Mouse (Mus musculus) forebrain, embryonic 15.5 days (tissue): ENCODE measurements around the gene Bmpr1b. TPM values are rescaled to one million over a fixed set of nuclear protein-coding genes. Genes with fewer than 3 reads are reported as not detected.

ENCODE experiments used
- ATAC-seq: fragments of 200-750 bp; cut with Nextera tagmentation; replicated peaks from 2 replicates; pipeline ENCODE4 v1.8.0; 2017; ENCODE audit warnings: mild to moderate bottlenecking, moderate TSS enrichment, moderate library complexity
- H3K27ac ChIP-seq: fragments of 300-500 bp; sonication (generic); replicated peaks from 2 replicates; pipeline ENCODE4 v1.5.1; 2015; ENCODE audit warnings: mild to moderate bottlenecking, inconsistent platforms
- H3K27me3 ChIP-seq: fragments of 300-500 bp; sonication (generic); 2 replicates; pipeline ENCODE4 v1.6.1; 2015; ENCODE audit warnings: inconsistent platforms
- H3K36me3 ChIP-seq: fragments of 300-500 bp; sonication (generic); 2 replicates; pipeline ENCODE4 v1.6.1; 2015; ENCODE audit warnings: mild to moderate bottlenecking, inconsistent platforms
- H3K4me1 ChIP-seq: fragments of 300-500 bp; sonication (generic); 2 replicates; pipeline ENCODE4 v1.6.1; 2015; ENCODE audit warnings: inconsistent platforms
- H3K4me2 ChIP-seq: fragments of 300-500 bp; sonication (generic); replicated peaks from 2 replicates; pipeline ENCODE4 v1.6.1; 2015; ENCODE audit warnings: mild to moderate bottlenecking, inconsistent platforms
- H3K4me3 ChIP-seq: fragments of 300-500 bp; sonication (generic); 2 replicates; pipeline ENCODE4 v1.5.1; 2015; ENCODE audit warnings: mild to moderate bottlenecking, inconsistent platforms
- H3K9ac ChIP-seq: fragments of 300-500 bp; sonication (generic); replicated peaks from 2 replicates; pipeline ENCODE4 v1.6.1; 2015; ENCODE audit warnings: mild to moderate bottlenecking, inconsistent platforms
- H3K9me3 ChIP-seq: fragments of 300-500 bp; sonication (generic); 2 replicates; pipeline ENCODE4 v1.6.1; 2016; ENCODE audit warnings: inconsistent platforms
- WGBS: fragments of 180-500 bp; shearing (Covaris S2); methylation state at CpG from one replicate; pipeline ENCODE4 v1.1.7; 2015; ENCODE audit warnings: mixed read lengths; 5-methylcytosine and 5-hydroxymethylcytosine counted together
- polyA plus RNA-seq: library from polyadenylated mRNA; unstranded; fragments of >200 nt; fragmentation: Nextera tagmentation; extraction: Ambion mirVana; gene quantifications from 2 replicates; pipeline ENCODE4 v1.2.1, GENCODE M21; 2015

Gene Bmpr1b
- polyA plus RNA-seq, 1 experiment from 2014 or later = 5.8 TPM

DNA sequence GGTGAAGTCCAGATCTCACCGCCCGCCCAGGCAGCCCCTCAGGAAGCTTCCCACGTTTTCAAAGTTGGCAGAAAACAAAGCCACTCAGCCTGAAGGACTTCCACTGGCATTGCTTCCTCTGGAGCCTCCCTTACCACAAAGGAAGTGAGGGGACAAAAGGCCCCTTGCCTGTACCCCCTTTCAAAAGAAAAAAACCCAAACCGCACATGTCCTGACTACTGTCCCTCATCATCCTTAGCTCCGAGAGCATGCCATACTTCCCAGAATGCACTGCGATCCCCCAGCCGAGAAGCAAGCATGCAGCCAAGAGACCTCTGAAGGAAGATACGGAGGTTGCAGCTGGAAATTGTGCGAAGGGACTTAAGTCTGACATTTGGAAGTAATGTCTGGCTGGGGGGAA, 4.2 kb downstream of the Bmpr1b start:
- H3K36me3 ChIP-seq = no peaks in the 10 kb centered on the region
- H3K9ac ChIP-seq = no peak overlapping the region
- H3K9me3 ChIP-seq = no peaks in the 10 kb centered on the region
- no peak overlapping the region for H3K4me3 ChIP-seq
- H3K27ac ChIP-seq = no peak overlapping the region
- peaks cover 13% of the 10 kb centered on the region for H3K4me1 ChIP-seq
- ATAC-seq = no peak
- H3K27me3 ChIP-seq = no peaks in the 10 kb centered on the region
- 53% methylated on average over 9 of the region's 9 CpGs for WGBS
- H3K4me2 ChIP-seq = no peak overlapping the region

DNA sequence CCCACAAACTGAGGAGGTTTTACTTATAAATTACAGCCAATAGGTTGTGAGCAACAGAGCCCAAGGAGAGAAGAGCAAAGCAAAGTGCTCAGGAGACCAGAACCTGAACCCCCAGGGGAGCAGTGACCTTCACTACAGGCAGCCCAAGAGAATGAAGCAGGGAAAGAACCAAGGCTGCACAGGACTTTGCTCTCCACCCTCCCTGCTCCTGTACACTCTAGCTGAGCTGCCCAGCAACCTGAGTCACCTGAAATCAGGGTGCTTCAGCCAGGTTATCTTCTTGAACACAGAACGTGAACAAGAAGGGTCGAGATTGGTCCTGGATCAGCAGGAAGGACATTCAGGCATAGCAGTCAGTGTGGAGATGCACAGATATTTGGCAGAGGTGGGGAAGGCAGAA, 5.3 kb downstream of the Bmpr1b start:
- no peak for ATAC-seq
- WGBS = 88% methylated on average over 2 of the region's 2 CpGs

DNA sequence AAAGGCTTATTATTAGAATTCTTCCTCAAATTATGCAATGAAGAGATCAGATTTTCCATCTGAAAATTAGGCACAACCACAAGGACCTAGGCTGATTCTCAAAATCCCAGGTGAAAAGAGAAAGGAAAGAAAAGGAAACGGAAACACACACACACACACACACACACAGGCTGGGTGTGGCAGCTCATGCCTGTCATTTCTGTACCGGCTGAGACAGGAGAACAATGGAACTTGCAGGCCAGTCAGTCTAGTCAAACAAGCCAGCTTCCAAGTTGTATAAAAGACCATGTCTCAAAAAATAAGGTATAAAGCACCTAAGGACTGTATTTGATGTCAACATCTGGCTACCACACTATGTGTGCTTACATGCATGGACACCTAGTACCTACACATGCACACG, 7.8 kb downstream of the Bmpr1b start:
- WGBS = 77% methylated on average over 3 of the region's 3 CpGs
- ATAC-seq = no peak
- Histone ChIP-seq H3K27ac (no peak overlapping the region), H3K4me2 (no peak overlapping the region), H3K4me1 (no peaks in the 10 kb centered on the region), H3K27me3 (no peaks in the 10 kb centered on the region), H3K4me3 (no peak overlapping the region), H3K9me3 (no peaks in the 10 kb centered on the region), H3K9ac (no peak overlapping the region), H3K36me3 (no peaks in the 10 kb centered on the region)

More for the DNA sequence above, 5.3 kb downstream of the Bmpr1b start:
- H3K9ac ChIP-seq = no peak overlapping the region
- no peak overlapping the region for H3K27ac ChIP-seq
- no peaks in the 10 kb centered on the region for H3K36me3 ChIP-seq
- peaks cover 5% of the 10 kb centered on the region for H3K4me1 ChIP-seq
- H3K4me2 ChIP-seq = no peak overlapping the region
- no peaks in the 10 kb centered on the region for H3K27me3 ChIP-seq
- no peaks in the 10 kb centered on the region for H3K9me3 ChIP-seq
- no peak overlapping the region for H3K4me3 ChIP-seq

DNA sequence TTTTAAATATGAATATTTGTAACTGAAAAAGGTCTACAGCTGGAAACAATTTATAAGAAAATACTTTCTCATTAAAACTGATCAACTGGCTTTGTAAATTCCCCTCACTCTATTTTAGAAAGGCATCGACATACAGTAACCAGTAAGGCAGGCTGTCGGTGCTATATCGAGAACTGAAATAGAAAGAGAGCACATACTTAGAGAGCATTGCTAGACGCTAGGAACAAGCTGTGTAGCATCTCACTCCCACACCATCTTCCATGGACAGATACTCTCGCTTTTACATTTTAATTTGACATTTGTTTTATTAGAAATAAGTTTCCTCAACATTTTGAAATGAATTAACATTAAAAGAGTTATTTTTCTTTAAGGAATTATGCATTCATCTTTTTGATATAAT, 17.2 kb downstream of the Bmpr1b start:
- H3K4me3 ChIP-seq = no peak overlapping the region
- H3K9ac ChIP-seq = no peak overlapping the region
- no peaks in the 10 kb centered on the region for H3K4me1 ChIP-seq
- WGBS = 87% methylated on average over 5 of the region's 5 CpGs
- H3K27me3 ChIP-seq = no peaks in the 10 kb centered on the region
- ATAC-seq = no peak
- H3K4me2 ChIP-seq = no peak overlapping the region
- no peaks in the 10 kb centered on the region for H3K36me3 ChIP-seq
- H3K27ac ChIP-seq = no peak overlapping the region
- no peaks in the 10 kb centered on the region for H3K9me3 ChIP-seq

DNA sequence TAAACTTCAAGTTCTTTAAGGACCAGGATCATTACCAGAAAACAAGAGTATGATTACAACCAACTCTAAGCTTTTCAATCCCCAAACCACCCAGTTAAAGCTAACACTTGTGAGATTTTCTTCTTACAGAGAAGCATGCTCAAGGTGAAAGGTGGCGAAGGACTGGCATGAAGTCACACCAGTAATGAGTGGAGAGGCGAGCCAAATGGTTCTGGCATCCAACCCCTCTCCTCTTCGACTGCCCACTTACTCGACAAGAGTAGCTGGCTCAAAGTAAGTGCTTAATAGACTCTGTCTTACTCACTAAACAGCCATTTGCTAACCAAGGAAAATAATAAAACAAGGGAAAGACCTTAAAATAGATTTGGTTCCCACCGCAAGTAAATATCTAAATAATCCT, 30.4 kb downstream of the Bmpr1b start:
- H3K4me3 ChIP-seq = no peak overlapping the region
- H3K4me2 ChIP-seq = no peak overlapping the region
- no peak overlapping the region for H3K9ac ChIP-seq
- H3K36me3 ChIP-seq = no peaks in the 10 kb centered on the region
- H3K27me3 ChIP-seq = no peaks in the 10 kb centered on the region
- H3K9me3 ChIP-seq = no peaks in the 10 kb centered on the region
- ATAC-seq = no peak
- H3K4me1 ChIP-seq = no peaks in the 10 kb centered on the region
- WGBS = 77% methylated on average over 5 of the region's 5 CpGs
- no peak overlapping the region for H3K27ac ChIP-seq

DNA sequence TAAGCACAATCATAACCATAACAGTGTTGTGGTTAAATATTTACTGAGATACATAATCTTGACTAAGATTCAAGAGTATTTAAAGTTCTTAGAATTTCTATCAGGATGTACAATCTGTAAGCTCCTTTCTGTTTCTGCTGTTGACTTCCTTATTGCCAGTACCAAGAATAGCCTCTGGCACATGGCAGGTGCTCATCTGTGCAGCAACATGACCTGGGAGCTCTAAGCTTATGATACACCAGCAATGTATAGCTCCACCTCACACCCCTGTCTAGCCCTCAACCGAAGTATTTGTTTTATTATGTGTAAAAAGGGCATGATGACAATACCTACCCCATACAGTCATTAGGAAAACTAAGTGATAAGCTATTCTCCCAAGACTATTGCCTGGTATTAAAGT, 42.8 kb downstream of the Bmpr1b start:
- Histone ChIP-seq H3K27ac (no peak overlapping the region), H3K36me3 (no peaks in the 10 kb centered on the region), H3K9me3 (no peaks in the 10 kb centered on the region), H3K9ac (no peak overlapping the region), H3K4me2 (no peak overlapping the region), H3K4me3 (no peak overlapping the region), H3K27me3 (no peaks in the 10 kb centered on the region), H3K4me1 (0 out of 2 replicates have a peak, but pooled peaks cover 3% of the 10 kb centered on the region)
- ATAC-seq = no peak
- WGBS = 72% methylated on average over 1 of the region's 1 CpGs

DNA sequence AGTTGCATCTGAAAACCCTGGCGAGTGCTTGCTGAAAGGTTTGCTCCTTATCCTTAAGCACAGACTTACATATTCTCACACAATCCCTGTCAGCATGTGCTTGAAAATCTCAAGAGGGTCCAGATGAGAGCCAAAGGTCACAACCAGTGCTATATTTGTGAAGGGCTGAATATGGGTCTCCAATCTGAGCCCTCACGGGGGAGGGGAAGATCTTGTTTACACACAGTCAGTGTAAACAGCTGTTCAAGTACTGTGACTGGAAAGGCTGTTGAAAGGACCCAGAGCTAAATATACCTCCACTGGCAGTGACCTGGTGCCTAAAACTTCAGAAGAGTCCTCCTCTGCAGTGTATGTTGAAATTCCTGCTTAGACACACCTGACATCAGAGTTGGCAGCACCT, 43.7 kb downstream of the Bmpr1b start:
- H3K27ac ChIP-seq = no peak overlapping the region
- WGBS = 72% methylated on average over 2 of the region's 2 CpGs
- H3K36me3 ChIP-seq = no peaks in the 10 kb centered on the region
- H3K4me1 ChIP-seq = peaks cover 7% of the 10 kb centered on the region; the same call in 1 of the 2 replicates
- H3K4me2 ChIP-seq = no peak overlapping the region
- H3K27me3 ChIP-seq = no peaks in the 10 kb centered on the region
- no peak for ATAC-seq
- H3K9ac ChIP-seq = no peak overlapping the region
- H3K9me3 ChIP-seq = no peaks in the 10 kb centered on the region
- H3K4me3 ChIP-seq = no peak overlapping the region

DNA sequence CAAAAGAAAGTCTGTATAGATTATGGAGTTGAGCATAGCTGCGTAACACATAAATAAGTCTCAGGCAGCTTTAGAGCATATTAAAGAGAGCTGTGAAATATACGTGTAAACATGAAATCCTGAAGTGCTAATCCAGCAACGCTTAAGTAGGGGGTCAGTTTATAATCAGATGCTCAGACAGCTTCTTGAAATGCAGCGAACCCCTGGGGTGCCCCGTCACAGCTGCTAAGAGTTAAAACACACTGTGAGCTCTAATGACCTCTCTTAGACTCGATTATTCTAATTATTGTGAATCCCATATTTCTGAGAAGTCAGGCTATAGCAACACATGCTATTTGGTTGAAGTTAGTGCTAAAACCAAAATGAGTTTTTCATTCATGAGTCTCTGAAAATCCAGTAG, 45.0 kb downstream of the Bmpr1b start:
- H3K27ac ChIP-seq = no peak overlapping the region
- H3K9me3 ChIP-seq = no peaks in the 10 kb centered on the region
- no peak overlapping the region for H3K4me3 ChIP-seq
- ATAC-seq = no peak
- H3K4me2 ChIP-seq = no peak overlapping the region
- H3K27me3 ChIP-seq = no peaks in the 10 kb centered on the region
- H3K9ac ChIP-seq = no peak overlapping the region
- WGBS = 34% methylated on average over 6 of the region's 6 CpGs
- peaks cover 8% of the 10 kb centered on the region; the same call in 1 of the 2 replicates for H3K4me1 ChIP-seq
- H3K36me3 ChIP-seq = no peaks in the 10 kb centered on the region

DNA sequence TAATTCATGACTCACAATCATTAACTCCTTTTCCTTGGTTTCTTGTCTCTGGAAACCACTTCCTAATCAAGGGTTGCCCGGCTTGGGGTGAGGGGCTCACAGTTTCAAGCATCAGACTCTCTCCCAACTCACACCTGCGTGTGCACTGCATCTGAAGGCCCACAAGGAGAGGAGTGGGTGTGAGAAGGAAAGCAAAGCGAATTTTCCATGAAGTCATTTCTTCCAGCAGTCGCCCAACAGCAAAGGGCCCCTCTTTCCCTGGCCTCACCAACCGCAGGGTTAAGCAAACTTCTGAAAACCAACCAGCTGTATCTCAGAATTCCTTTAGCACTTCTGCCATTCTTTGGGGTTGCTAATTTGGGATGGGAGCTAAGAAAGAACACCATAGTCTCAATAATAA, 46.8 kb downstream of the Bmpr1b start:
- no peaks in the 10 kb centered on the region for H3K27me3 ChIP-seq
- no peak overlapping the region for H3K4me2 ChIP-seq
- no peak overlapping the region for H3K4me3 ChIP-seq
- no peaks in the 10 kb centered on the region for H3K36me3 ChIP-seq
- ATAC-seq = no peak
- no peak overlapping the region for H3K27ac ChIP-seq
- H3K9ac ChIP-seq = no peak overlapping the region
- no peaks in the 10 kb centered on the region for H3K9me3 ChIP-seq
- WGBS = 91% methylated on average over 5 of the region's 5 CpGs
- H3K4me1 ChIP-seq = peaks cover 8% of the 10 kb centered on the region; the same call in 1 of the 2 replicates

DNA sequence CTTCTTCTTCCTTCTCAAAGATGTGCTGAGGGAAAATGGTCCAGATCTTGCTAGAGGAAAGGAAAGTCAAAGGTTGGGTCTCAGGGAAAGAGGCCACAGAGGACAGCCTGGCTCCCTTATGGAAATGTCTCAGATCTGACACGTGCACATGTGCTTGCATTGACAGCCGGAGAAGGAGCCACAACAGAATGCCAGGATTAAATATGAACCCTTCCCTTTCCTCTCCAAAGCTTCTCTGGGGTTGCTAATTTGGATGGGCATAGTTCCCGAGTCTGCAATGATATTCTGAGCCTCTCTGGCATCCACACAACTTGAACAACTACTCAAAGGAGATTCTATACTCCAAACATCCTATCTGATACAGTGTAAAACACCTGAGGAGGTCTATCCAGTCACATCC, 48.4 kb downstream of the Bmpr1b start:
- Histone ChIP-seq H3K27me3 (no peaks in the 10 kb centered on the region), H3K4me2 (no peak overlapping the region), H3K4me3 (no peak overlapping the region), H3K36me3 (no peaks in the 10 kb centered on the region), H3K9ac (no peak overlapping the region), H3K4me1 (peaks cover 8% of the 10 kb centered on the region; the same call in 1 of the 2 replicates), H3K9me3 (no peaks in the 10 kb centered on the region), H3K27ac (peak overlapping the region; percentile 48)
- peak; percentile 74; the same call in 1 of the 2 replicates for ATAC-seq
- WGBS = 46% methylated on average over 3 of the region's 3 CpGs

DNA sequence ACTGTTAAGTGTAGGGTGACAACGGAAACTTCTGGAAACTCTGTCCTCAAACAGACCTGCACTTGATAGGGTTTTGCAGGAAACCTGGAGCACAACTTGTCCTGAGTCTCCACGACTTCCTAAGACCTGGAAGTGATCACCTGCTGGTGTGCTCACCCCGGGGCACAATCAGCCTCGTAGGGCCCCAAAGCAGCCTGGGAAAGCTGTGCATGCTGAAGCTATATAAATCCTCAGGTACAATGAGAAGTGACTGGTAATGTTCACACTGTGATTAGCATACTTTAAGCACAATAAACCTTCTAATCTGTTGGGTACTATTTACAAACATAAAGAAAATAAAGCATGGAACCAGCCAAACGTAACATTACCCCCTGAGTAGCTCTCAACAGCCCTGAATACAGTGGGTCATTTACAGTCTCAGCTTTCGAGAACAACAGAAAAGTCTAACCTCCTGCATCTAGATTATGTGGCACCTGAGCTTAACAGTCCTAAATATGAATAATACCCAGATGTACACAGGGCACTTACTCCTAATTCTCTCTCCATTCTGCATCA, 54.4 kb downstream of the Bmpr1b start:
- H3K4me1 ChIP-seq = peaks cover 9% of the 10 kb centered on the region; the same call in 1 of the 2 replicates
- H3K4me3 ChIP-seq = no peak overlapping the region
- WGBS = 46% methylated on average over 6 of the region's 6 CpGs
- H3K36me3 ChIP-seq = no peaks in the 10 kb centered on the region
- ATAC-seq = no peak
- H3K9me3 ChIP-seq = no peaks in the 10 kb centered on the region
- no peak overlapping the region for H3K9ac ChIP-seq
- H3K4me2 ChIP-seq = no peak overlapping the region
- no peak overlapping the region for H3K27ac ChIP-seq
- no peaks in the 10 kb centered on the region for H3K27me3 ChIP-seq

DNA sequence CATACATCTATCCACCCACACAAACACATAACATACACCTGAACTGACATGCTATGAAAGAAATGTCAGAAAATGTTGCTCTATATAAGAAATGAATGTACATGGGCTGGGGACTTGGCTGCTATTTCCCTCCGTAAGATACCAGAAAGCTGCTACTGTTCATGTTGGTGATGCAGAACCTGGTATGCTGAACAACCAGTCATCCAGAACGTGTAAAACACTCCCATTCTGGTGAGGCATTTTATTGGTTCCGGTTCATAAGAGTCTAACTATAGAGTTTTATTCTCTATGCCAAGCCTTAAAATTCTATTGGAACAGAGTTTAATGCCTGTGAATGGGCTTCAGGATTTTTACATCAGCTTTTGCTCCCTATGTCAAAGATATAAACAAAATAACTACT, 55.0 kb downstream of the Bmpr1b start:
- Histone ChIP-seq H3K27me3 (no peaks in the 10 kb centered on the region), H3K4me1 (peaks cover 9% of the 10 kb centered on the region; the same call in 1 of the 2 replicates), H3K4me3 (no peak overlapping the region), H3K27ac (no peak overlapping the region), H3K9ac (no peak overlapping the region), H3K9me3 (no peaks in the 10 kb centered on the region), H3K36me3 (no peaks in the 10 kb centered on the region), H3K4me2 (no peak overlapping the region)
- no peak for ATAC-seq
- WGBS = 71% methylated on average over 3 of the region's 3 CpGs

DNA sequence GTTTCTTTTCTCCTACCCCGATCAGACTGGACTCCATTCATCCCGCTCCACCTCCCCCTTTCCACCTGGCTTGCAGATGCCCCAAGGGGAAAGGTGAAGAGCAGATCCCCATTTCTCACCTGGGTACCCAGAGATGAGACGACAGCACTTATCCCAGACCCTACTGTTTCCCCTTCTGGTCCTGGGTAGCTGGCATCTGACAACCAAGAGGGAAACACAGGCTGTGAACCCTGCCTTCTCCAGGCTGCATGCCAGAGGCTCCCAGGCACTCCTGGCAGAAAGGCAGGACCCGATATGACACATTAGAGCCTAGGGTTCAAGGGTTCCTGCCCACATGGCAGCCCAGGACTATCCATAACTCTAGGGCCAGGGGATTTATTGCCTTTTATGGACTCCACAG, 56.0 kb downstream of the Bmpr1b start:
- no peak overlapping the region for H3K4me3 ChIP-seq

More for the DNA sequence above, 56.0 kb downstream of the Bmpr1b start:
- Histone ChIP-seq H3K9ac (no peak overlapping the region), H3K27me3 (no peaks in the 10 kb centered on the region), H3K4me1 (peaks cover 9% of the 10 kb centered on the region; the same call in 1 of the 2 replicates), H3K4me2 (no peak overlapping the region), H3K27ac (no peak overlapping the region), H3K9me3 (no peaks in the 10 kb centered on the region), H3K36me3 (no peaks in the 10 kb centered on the region)
- WGBS = 80% methylated on average over 4 of the region's 4 CpGs
- no peak; the same call in 1 of the 2 replicates for ATAC-seq
